Mouse (Mus musculus) stomach, postnatal 0 days (tissue): ENCODE results near the gene Mrpl53. TPM values are rescaled to one million over a fixed set of nuclear protein-coding genes. Genes with fewer than 3 reads are reported as not detected.
A peak's percentile ranks its signal among the peaks of the same experiment; 100 is the strongest.

ENCODE experiments used
- ATAC-seq: fragments of 200-750 bp; cut with Nextera tagmentation; 2 replicates; pipeline ENCODE4 v1.8.0; 2017; ENCODE audit not compliant: low FRiP score, low TSS enrichment
- DNase-seq: peaks from one replicate; pipeline ENCODE4 v3.0.0-alpha.2; 2016; ENCODE audit warnings: low spot score
- H3K27ac ChIP-seq: fragments of 300-500 bp; sonication (generic); replicated peaks from 2 replicates; pipeline ENCODE4 v1.5.1; 2014; ENCODE audit warnings: mild to moderate bottlenecking, control low read depth
- H3K27me3 ChIP-seq: fragments of 300-500 bp; sonication (generic); 2 replicates; pipeline ENCODE4 v1.6.1; 2014; ENCODE audit warnings: low read length; ENCODE audit not compliant: control insufficient read depth, insufficient read depth
- H3K36me3 ChIP-seq: fragments of 300-500 bp; sonication (generic); 2 replicates; pipeline ENCODE4 v1.6.1; 2014; ENCODE audit warnings: low read length, mixed read lengths; ENCODE audit not compliant: control insufficient read depth, insufficient read depth
- H3K4me1 ChIP-seq: fragments of 300-500 bp; sonication (generic); replicated peaks from 2 replicates; pipeline ENCODE4 v1.6.1; 2014; ENCODE audit warnings: antibody characterized with exemption; ENCODE audit not compliant: control insufficient read depth, insufficient read depth
- H3K4me2 ChIP-seq: fragments of 300-500 bp; sonication (generic); replicated peaks from 2 replicates; pipeline ENCODE4 v1.6.1; 2014; ENCODE audit warnings: low read depth, mild to moderate bottlenecking, control low read depth, moderate library complexity
- H3K4me3 ChIP-seq: fragments of 300-500 bp; sonication (generic); 2 replicates; pipeline ENCODE4 v1.5.1; 2014; ENCODE audit warnings: low read depth, low read length, control low read depth
- H3K9ac ChIP-seq: fragments of 300-500 bp; sonication (generic); 2 replicates; pipeline ENCODE4 v1.6.1; 2014; ENCODE audit warnings: mild to moderate bottlenecking, low read length, control low read depth, mixed read lengths
- H3K9me3 ChIP-seq: fragments of 300-500 bp; sonication (generic); 2 replicates; pipeline ENCODE4 v1.6.1; 2016; ENCODE audit warnings: low read length; ENCODE audit not compliant: control insufficient read depth
- CTCF ChIP-seq: IDR thresholded peaks from 2 replicates; pipeline ENCODE4 v1.5.1; 2016; ENCODE audit warnings: antibody characterized with exemption, low read depth, mild to moderate bottlenecking, moderate library complexity
- EP300 ChIP-seq: optimal IDR thresholded peaks from 2 replicates; pipeline ENCODE3; 2016; ENCODE audit warnings: antibody characterized with exemption
- WGBS: fragments of 180-500 bp; shearing (Covaris S2); extraction: QIAGEN DNeasy Blood & Tissue Kit; methylation state at CpG from one replicate; pipeline ENCODE4 v1.1.7; 2014; 5-methylcytosine and 5-hydroxymethylcytosine counted together
- polyA plus RNA-seq: library from polyadenylated mRNA; unstranded; fragments of >200 nt; fragmentation: Nextera tagmentation; extraction: Ambion mirVana; gene quantifications from 2 replicates; pipeline ENCODE4 v1.2.1, GENCODE M21; 2015

The Mrpl53 gene
- polyA plus RNA-seq, 1 experiment from 2014 or later, result 117 TPM

DNA sequence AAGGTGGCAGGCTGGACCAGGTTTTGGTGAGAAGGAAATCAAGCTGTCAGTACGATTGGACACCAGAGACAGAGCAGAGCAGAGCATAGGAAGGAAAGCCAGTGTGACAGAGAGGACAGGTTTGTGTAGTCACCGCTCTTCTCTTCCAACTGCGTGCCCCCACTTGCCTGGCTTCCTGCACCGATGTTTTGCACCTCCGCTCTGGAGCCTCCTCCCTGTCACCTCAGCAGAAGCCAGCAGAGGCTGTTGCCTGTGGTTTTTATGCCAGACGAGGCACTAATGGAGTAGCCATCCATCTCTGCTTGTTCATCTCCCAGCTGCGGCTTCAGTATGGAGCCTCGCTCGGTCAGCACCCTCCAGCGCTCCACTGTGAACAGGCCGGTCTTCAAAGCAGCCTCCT is 34.0 kb downstream of the Mrpl53 start:
- TF ChIP-seq CTCF (no peak), EP300 (no peak)
- H3K9me3 ChIP-seq, result no peaks in the 10 kb centered on the region
- no peaks in the 10 kb centered on the region for H3K27me3 ChIP-seq
- DNase-seq, result no peak
- peaks cover 6% of the 10 kb centered on the region for H3K4me1 ChIP-seq
- ATAC-seq, result no peak
- peaks cover 3% of the 10 kb centered on the region; the same call in 1 of the 2 replicates for H3K36me3 ChIP-seq
- 61% methylated on average over 11 of the region's 11 CpGs for WGBS
- H3K9ac ChIP-seq, result no peak overlapping the region; the same call in 1 of the 2 replicates
- H3K4me2 ChIP-seq, result no peak overlapping the region
- H3K27ac ChIP-seq, result peak overlapping the region; percentile 79
- H3K4me3 ChIP-seq, result no peak overlapping the region

DNA sequence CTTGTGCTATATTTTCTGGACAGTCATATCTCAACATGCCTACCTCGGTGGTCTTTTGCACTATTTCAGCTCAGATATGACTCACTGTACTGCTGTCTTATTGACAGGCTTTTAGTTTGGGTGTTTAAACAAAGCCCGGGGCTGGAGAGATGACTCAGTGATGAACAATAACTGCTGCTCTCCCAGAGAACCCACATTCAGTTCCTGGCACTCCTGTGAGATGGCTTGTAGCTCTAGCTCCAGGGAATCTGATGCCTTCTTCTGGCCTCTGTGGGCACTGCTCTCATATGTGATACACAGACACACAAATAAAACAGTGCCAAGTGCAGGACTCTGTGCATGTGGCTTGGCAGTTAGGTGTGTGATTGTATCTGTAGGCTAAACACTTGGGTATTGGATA is 36.4 kb downstream of the Mrpl53 start:
- H3K36me3 ChIP-seq, result peaks cover 10% of the 10 kb centered on the region; the same call in 1 of the 2 replicates
- H3K4me2 ChIP-seq, result no peak overlapping the region
- no peaks in the 10 kb centered on the region for H3K27me3 ChIP-seq
- no peak overlapping the region for H3K9ac ChIP-seq
- no peak overlapping the region for H3K27ac ChIP-seq
- H3K4me3 ChIP-seq, result no peak overlapping the region
- TF ChIP-seq CTCF, result peak; percentile 30; the same call in 1 of the 2 replicates
- TF ChIP-seq EP300, result no peak
- WGBS, result 31% methylated on average over 2 of the region's 2 CpGs
- H3K9me3 ChIP-seq, result no peaks in the 10 kb centered on the region
- peaks cover 4% of the 10 kb centered on the region; the same call in 1 of the 2 replicates for H3K4me1 ChIP-seq
- no peak for DNase-seq
- no peak for ATAC-seq

DNA sequence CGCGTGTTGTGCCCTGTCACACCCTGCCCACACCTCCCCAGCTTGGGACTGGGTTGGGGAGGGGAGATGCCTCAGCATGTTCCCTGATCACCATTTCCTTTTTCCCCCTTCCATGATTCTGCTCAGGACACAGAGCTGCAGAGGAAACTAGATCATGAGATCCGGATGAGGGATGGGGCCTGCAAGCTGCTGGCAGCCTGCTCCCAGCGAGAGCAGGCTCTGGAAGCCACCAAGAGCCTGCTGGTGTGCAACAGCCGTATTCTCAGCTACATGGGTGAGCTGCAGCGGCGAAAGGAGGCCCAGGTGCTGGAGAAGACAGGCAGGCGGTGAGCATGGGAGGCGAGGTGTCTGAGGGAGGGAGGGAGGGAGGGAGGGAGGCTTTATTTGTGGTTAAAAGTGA is 37.0 kb downstream of the Mrpl53 start:
- no peak overlapping the region for H3K9ac ChIP-seq
- H3K27ac ChIP-seq, result 0 out of 2 replicates have a peak overlapping the region, but pooled peaks have one; percentile 18
- peaks cover 10% of the 10 kb centered on the region; the same call in 1 of the 2 replicates for H3K36me3 ChIP-seq
- DNase-seq (no peak), ATAC-seq (no peak)
- WGBS, result 42% methylated on average over 9 of the region's 9 CpGs
- TF ChIP-seq CTCF (no peak), EP300 (no peak)
- no peak overlapping the region for H3K4me2 ChIP-seq
- no peak overlapping the region for H3K4me3 ChIP-seq
- H3K9me3 ChIP-seq, result no peaks in the 10 kb centered on the region
- peaks cover 4% of the 10 kb centered on the region; the same call in 1 of the 2 replicates for H3K4me1 ChIP-seq
- no peaks in the 10 kb centered on the region for H3K27me3 ChIP-seq

DNA sequence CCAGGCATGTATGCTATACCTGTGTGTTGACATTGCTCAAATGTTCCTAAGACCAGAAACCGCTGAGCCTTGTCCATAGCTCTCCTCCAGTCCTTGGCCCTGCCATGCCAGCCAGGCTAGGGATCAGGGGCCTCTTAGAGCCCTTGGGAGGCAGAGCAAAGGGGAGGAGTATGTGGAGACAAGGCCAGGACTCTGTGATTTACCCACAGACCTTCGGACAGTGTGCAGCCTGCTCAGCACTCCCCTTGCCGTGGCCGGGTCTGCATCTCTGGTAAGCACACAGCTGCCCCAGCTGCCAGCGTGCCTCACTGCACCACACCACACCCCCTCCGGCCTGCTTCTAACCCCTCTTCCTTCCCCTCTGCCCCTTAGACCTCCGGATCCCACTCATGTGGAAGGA is 38.4 kb downstream of the Mrpl53 start:
- no peak overlapping the region for H3K4me3 ChIP-seq
- no peak overlapping the region for H3K4me2 ChIP-seq
- H3K4me1 ChIP-seq, result peaks cover 1% of the 10 kb centered on the region; the same call in 1 of the 2 replicates
- ATAC-seq, result no peak
- H3K27me3 ChIP-seq, result no peaks in the 10 kb centered on the region
- 59% methylated on average over 7 of the region's 7 CpGs for WGBS
- no peaks in the 10 kb centered on the region for H3K9me3 ChIP-seq
- H3K36me3 ChIP-seq, result peaks cover 12% of the 10 kb centered on the region; the same call in 1 of the 2 replicates
- no peak for DNase-seq
- no peak overlapping the region for H3K27ac ChIP-seq
- no peak overlapping the region for H3K9ac ChIP-seq
- no peak for TF ChIP-seq CTCF
- no peak for TF ChIP-seq EP300

DNA sequence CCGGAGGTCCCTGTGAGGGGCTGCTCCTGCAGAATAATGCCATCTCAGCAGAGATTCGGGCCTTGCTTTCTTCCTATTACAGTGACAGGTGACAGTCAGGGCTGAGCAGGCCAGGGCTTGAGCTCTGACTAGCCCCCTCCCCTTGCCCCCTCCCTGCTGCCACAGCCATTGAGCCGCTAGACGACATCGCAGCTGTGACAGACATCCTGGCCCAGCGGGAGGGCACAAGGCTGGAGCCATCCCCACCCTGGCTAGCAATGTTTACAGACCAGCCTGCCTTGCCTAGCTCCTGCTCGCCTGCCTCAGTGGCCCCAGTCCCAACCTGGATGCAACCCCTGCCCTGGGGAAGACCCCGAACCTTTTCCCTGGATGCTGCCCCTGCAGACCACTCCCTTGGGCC is 42.9 kb downstream of the Mrpl53 start:
- Histone ChIP-seq H3K27ac (no peak overlapping the region), H3K4me3 (no peak overlapping the region), H3K9ac (no peak overlapping the region), H3K9me3 (no peaks in the 10 kb centered on the region), H3K4me2 (no peak overlapping the region), H3K27me3 (no peaks in the 10 kb centered on the region), H3K4me1 (no peaks in the 10 kb centered on the region), H3K36me3 (peaks cover 9% of the 10 kb centered on the region; the same call in 1 of the 2 replicates)
- TF ChIP-seq EP300 (no peak), CTCF (no peak)
- no peak for DNase-seq
- 48% methylated on average over 8 of the region's 8 CpGs for WGBS
- no peak for ATAC-seq

DNA sequence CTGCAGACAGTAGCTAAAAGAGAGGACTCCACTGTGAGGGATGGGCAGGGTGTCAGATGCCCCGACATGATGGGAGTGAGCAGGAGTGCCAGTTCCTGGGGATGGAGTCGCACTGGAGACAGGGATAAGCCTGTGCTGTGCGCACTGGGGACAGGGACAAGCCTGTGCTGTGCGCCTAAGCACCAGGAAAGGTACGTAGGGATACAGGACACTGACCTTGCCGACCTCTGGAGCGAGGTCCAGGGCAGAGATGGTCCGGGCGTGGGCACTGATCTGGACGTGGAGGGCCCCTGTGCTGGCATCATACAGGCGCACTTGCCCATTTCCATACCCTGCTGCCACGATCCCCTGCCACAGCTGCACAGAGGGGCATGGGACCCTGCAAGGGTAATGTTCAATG is 44.2 kb downstream of the Mrpl53 start:
- H3K4me1 ChIP-seq, result no peaks in the 10 kb centered on the region
- ATAC-seq (no peak), DNase-seq (no peak)
- no peak overlapping the region for H3K4me3 ChIP-seq
- no peak overlapping the region for H3K27ac ChIP-seq
- WGBS, result 88% methylated on average over 12 of the region's 12 CpGs
- H3K9me3 ChIP-seq, result no peaks in the 10 kb centered on the region
- no peak for TF ChIP-seq EP300
- TF ChIP-seq CTCF, result no peak
- no peak overlapping the region for H3K9ac ChIP-seq
- H3K4me2 ChIP-seq, result no peak overlapping the region
- H3K27me3 ChIP-seq, result no peaks in the 10 kb centered on the region
- peaks cover 7% of the 10 kb centered on the region; the same call in 1 of the 2 replicates for H3K36me3 ChIP-seq
